Mouse (Mus musculus) adrenal gland, postnatal 36 days (tissue): Measurements from ENCODE around the gene Msh3. TPM values are rescaled to one million over a fixed set of nuclear protein-coding genes. Genes with fewer than 3 reads are reported as not detected.
"Not testable (repeated sequence)": the region's sequence is repeated elsewhere in the genome, so short reads cannot be mapped to it uniquely, and the experiment has no call there.

ENCODE experiments used
- DNase-seq, 2 experiments: peaks; one replicate each; pipeline ENCODE4 v3.0.0; 2021; ENCODE audit warnings: mixed read lengths in 1 of 2
- total RNA-seq, 2 experiments: library from RNA; stranded (reverse); gene quantifications; 2 replicates each; pipeline ENCODE4 v1.2.3; 2021

Msh3 gene
- total RNA-seq, 2 experiments from 2014 or later: 15.7 to 26.2 TPM

DNA sequence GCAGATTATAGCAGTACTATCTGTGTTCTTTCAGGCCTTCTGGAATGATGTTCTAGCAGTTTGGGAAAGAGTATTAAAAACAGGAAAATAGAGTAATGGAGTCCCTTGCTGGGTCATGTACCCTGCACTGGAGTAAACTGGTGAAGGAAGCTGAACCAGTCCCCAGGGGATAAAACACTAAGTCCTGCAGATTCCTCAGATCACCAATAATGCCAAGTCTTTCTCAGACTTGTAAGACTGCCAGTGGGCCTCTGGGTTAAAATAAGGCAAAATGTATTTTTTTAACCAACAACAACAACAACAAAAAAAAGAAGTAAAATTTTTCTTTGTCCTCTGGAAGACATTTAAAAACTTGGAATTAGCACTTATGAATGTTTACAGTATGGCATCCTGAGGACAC is 102.5 kb downstream of the Msh3 start:
- no peak for DNase-seq

DNA sequence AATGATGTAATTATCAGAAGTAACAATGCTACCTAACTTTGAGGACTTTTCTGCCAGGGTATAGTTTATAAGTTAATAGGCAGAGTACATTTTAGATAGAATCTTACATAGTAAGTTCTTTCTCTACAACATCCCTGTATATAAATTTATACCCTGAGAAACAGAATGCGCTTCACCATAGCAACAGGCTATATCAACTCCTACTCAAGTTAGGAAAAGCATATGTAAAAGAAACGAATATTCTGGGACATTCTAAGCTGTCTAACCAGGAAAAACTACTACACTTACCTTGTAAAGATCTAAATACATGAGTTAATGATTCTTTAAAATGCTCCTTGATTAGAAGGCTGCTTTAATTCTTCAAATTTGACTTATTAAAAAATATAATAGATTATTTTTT is 107.2 kb downstream of the Msh3 start:
- no peak for DNase-seq

DNA sequence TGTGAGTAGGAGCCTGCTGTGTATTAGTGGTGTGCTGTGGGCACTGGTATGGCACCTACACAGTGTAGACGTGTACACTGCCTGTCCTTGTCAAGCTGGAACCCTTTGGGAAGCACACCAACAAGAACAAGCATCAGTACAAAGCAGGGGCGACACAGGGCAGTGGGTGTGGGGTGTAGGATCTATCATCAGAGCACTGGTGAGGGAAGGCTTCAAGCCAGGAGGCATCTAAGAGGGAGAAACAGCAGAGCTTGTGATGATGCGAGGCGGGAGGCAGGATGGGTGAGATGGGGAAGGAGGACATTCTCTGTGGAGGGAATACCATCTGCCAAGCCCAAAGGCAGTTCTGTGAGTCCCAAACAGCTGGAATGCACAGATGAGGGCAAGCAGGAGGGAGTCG is 107.8 kb downstream of the Msh3 start:
- no peak for DNase-seq

GRCm38 (mm10) chr13:92244731-92245130 is 110.1 kb downstream of the Msh3 start:
- no peak for DNase-seq

- DNase-seq: peak; percentile 49 to 52
Observed at GRCm38 (mm10) chr13:92241426-92241825, 113.4 kb downstream of the Msh3 start.

DNA sequence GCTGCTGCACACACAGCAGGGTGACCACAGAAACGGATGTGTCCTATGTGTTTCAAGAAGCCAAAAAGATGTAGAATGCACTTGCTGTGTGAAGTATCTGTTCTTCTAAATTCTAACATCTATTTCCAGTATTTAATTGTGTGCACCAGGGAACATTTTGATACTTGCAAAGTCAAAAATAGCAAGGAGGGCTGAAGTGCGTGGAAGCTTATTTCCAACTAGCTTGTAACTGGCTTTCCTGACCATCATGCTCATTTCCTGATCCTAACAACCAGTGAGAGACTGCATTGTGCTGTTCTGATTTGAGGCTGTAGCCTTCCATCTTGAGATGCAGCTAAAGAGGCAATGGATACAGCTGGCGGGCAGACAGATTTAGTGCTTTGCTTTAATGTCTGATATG is 116.9 kb downstream of the Msh3 start:
- DNase-seq: no peak

GRCm38 (mm10) chr13:92237016-92237415 is 117.8 kb downstream of the Msh3 start:
- no peak for DNase-seq

GRCm38 (mm10) chr13:92232076-92232938 is 122.5 kb downstream of the Msh3 start:
- no peak for DNase-seq

DNA sequence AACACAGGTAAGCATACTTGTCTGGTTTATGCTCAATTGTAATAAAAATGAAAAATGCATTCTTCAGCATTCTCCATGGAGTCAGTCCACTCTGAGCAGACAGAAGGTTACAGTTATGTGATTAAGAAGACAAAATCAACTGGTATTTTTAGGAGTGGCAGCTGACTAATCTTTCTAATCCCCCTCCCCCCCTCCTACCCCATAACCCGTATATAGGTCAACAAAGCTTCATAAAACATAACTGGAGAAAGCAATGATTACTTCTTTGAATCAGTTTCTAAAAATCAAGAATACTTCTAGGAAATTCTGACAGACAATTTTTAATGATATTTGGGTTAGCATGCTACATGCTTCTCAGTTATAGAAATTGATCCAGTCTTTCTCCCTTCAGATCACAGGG is 126.8 kb downstream of the Msh3 start:
- DNase-seq: no peak

- no peak for DNase-seq
Observed at GRCm38 (mm10) chr13:92223567-92223966, 131.2 kb downstream of the Msh3 start.

DNA sequence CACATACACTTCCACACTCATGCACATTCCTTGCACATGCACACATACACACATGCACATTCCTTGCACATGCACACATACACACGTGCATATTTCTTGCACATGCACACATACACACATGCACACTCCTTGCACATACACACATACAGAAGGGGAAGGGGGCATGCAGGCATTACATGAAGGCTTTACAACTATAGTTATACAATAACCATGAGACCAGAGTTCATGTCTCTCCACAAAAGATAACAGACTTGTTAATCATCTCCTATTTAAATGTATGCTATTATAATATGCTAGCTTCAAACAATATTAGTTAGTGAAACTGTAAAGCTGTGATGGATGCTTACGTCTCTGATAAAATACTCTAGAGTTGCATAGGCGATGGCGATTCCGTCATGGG is 132.0 kb downstream of the Msh3 start:
- no peak for DNase-seq

- no peak for DNase-seq
Observed at GRCm38 (mm10) chr13:92219774-92220173, 135.0 kb downstream of the Msh3 start.

DNA sequence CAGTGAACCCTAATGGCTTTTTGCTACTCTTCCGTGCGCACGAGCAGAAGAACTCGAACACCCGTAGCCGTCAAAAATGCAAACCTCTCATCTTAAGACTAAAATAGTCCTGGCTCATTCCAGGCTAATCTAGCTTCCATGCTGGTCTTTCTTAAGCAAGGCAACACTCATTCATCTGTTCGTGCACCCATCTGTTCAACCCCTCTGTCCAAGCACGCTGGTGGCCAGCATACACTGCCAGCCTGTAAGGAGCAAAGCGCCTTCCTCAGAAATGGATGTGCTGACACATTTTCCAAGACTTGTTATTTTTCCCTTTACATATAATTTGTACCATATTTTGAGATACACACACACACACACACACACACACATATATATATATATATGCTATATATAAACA is 137.6 kb downstream of the Msh3 start:
- DNase-seq: no peak

DNA sequence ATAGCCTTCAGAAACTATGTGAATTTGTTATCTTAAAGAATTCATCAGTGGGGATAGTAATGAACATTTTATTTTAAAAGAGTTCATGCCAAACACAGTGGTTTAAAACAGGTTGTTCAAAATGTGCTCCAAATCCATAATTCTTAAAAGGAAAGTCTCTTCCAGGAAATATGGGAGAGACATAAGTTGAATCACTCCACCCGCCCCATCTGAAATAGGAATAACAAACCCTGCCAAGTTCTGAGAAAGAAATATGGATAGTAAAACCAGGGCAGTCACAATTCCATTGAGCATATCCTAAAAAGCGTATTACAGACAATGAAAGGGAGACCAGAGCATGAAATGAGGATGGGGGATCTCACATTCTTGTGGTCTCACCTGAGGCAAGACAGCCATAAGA is 157.9 kb downstream of the Msh3 start:
- DNase-seq: no peak

GRCm38 (mm10) chr13:92193806-92194205 is 161.0 kb downstream of the Msh3 start:
- DNase-seq: not testable (repeated sequence)

DNA sequence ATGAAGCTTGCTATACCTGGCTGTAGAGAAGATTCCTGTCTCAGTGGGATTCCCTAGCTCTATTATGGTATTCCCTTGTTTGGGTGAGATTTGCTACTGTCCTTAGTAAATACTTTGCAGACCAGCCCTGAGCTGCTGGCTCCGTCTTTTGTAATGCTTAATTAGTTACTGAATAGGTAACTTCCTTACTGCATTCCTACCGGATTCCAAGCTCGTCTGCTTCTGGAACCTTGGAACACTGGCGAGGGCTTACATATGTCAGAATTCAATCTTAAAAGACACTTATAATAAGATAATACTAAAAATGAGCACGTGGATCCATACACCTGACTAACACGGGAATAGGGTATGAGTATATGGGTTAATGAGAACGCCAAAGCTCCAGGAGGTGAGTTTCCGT is 182.1 kb downstream of the Msh3 start:
- not testable (repeated sequence) for DNase-seq

Other genes starting within 250 kb of the Msh3 start
- 1 to 10 TPM; 2.6 to 2.7 TPM for gene Rasgrf2, start 223.3 kb downstream of the Msh3 start, total RNA-seq
- not detected for gene Gm20379, start 49.0 kb downstream of the Msh3 start, total RNA-seq
- 1 to 10 TPM; 2.5 to 4.1 TPM for gene Dhfr, start 277 bp downstream of the Msh3 start, total RNA-seq
- gene Ankrd34b, start 70.9 kb upstream of the Msh3 start, total RNA-seq: 1 to 10 TPM in 1 of 2 experiments, under 1 TPM in 1; 0.69 to 1.3 TPM
- 1 to 10 TPM; 4.5 to 6.5 TPM for gene Fam151b, start 129.0 kb upstream of the Msh3 start, total RNA-seq
- 10 to 100 TPM; 28.3 to 28.5 TPM for gene Zfyve16, start 175.9 kb upstream of the Msh3 start, total RNA-seq
- not detected for gene Spz1, start 221.2 kb upstream of the Msh3 start, total RNA-seq